Mouse (Mus musculus): ENCODE results near the gene Mr1.

GRCm38 (mm10) chr1:155121977-155122939 is 24.4 kb downstream of the Mr1 start:
- TF ChIP-seq CTCF (IDR thresholded peaks at IDR 0.05; ENCODE audit: extremely low read depth, insufficient read length, insufficient replicate concordance, low read depth, low read length) (no peak), POLR2A (IDR thresholded peaks at IDR 0.05; ENCODE audit: low read depth, low read length) (no peak)

All from small intestine, adult 2 months (tissue).